In genomic region chr11:120373820-120374586, GRCm38 (mm10) we compare ENCODE assay signal across 11 mouse cellular contexts. TPM values are rescaled to one million over a fixed set of nuclear protein-coding genes. Genes with fewer than 3 reads are reported as not detected.
A peak's percentile ranks its signal among the peaks of the same experiment; 100 is the strongest.
DNase-seq lines count a peak whose midpoint lies in the region; ATAC-seq lines count a peak whose summit lies in the region.
"Had no signal": no experiment of that assay in that cellular context is flagged by ENCODE, and none has a peak within 500 bp of the region (broad histone marks: within the 10 kb centered on the region; RNA-seq: fewer than 3 reads in every experiment).

No protein-coding gene starts in this region.

- H3K9ac ChIP-seq in midbrain, embryonic 16.5 days (ENCODE audit: low read depth, low read length), result no peak overlapping the region

- peaks cover 35% of the 10 kb centered on the region for H3K4me1 ChIP-seq in heart, embryonic 10.5 days
- peaks cover 15% of the 10 kb centered on the region for H3K4me1 ChIP-seq in midbrain, embryonic 16.5 days (ENCODE audit: control insufficient read depth, insufficient read depth, low read length)

- ATAC-seq in midbrain, embryonic 16.5 days, result no peak
- ATAC-seq in megakaryocyte progenitor cell, adult 5-6 weeks (replicated peaks; ENCODE audit: poor library complexity), result no peak

- H3K9me3 ChIP-seq in heart, embryonic 10.5 days, result no peaks in the 10 kb centered on the region
- no peaks in the 10 kb centered on the region for H3K9me3 ChIP-seq in midbrain, embryonic 16.5 days (replicated peaks; ENCODE audit: control insufficient read depth, low read length, poor library complexity, severe bottlenecking)

- DNase-seq in heart, adult 11 months, result peak; percentile 97
- DNase-seq in heart, embryonic 10.5 days (ENCODE audit: low spot score), result no peak
- peak; percentile 59 for DNase-seq in urinary bladder, postnatal 14 days (ENCODE audit: low spot score)
- no peak for DNase-seq in urinary bladder, adult 18-20 months (ENCODE audit: low spot score in 2 of 2)
- peak; percentile 68 to 74 for DNase-seq in kidney, adult 8-10 months
- no peak for DNase-seq in spleen, adult 18-20 months

- 89% methylated on average over 23 of the region's 23 CpGs for WGBS in heart, embryonic 10.5 days
- 90% methylated on average over 23 of the region's 23 CpGs for WGBS in midbrain, embryonic 16.5 days

- no peak overlapping the region for H3K4me2 ChIP-seq in midbrain, embryonic 16.5 days (ENCODE audit: low read length)

- no peak overlapping the region for H3K27ac ChIP-seq in heart, embryonic 10.5 days
- no peak overlapping the region for H3K27ac ChIP-seq in midbrain, embryonic 16.5 days (ENCODE audit: low read length)

- H3K36me3 ChIP-seq in heart, embryonic 10.5 days, result peaks cover 85% of the 10 kb centered on the region
- peaks cover 45% of the 10 kb centered on the region for H3K36me3 ChIP-seq in midbrain, embryonic 16.5 days (ENCODE audit: control insufficient read depth, insufficient read depth, low read length)

- H3K4me3 ChIP-seq in heart, embryonic 10.5 days, result no peak overlapping the region
- no peak overlapping the region for H3K4me3 ChIP-seq in midbrain, embryonic 16.5 days (ENCODE audit: low read depth, low read length)

- H3K27me3 ChIP-seq in heart, embryonic 10.5 days (ENCODE audit: insufficient read depth, poor library complexity, severe bottlenecking), result no peaks in the 10 kb centered on the region
- H3K27me3 ChIP-seq in midbrain, embryonic 16.5 days (ENCODE audit: control insufficient read depth, insufficient read depth, low read depth, low read length), result no peaks in the 10 kb centered on the region

RNA-seq across cellular contexts. Expression of gene Faap100, which starts 4.6 kb away (rescaled TPM):
- polyA plus RNA-seq in heart, embryonic 10.5 days (2016; fragmentation: Nextera tagmentation; extraction: Ambion mirVana), result 32.5 and 35.9 TPM in 2 replicates
- 119 and 126 TPM in 2 replicates for polyA plus RNA-seq in midbrain, embryonic 16.5 days (2015; fragmentation: Nextera tagmentation; extraction: Ambion mirVana)
- 10.8 and 11.0 TPM in 2 replicates for total RNA-seq in megakaryocyte progenitor cell, adult 5-6 weeks (2015)
- total RNA-seq in megakaryocyte progenitor cell, adult 5-6 weeks (2017), result 6.5 and 7.0 TPM in 2 replicates

RNA-seq across cellular contexts. Expression of gene Fscn2, which starts 12.7 kb away (rescaled TPM):
- 0.25 and 0.49 TPM in 2 replicates for polyA plus RNA-seq in heart, embryonic 10.5 days (2016; fragmentation: Nextera tagmentation; extraction: Ambion mirVana)
- polyA plus RNA-seq in midbrain, embryonic 16.5 days (2015; fragmentation: Nextera tagmentation; extraction: Ambion mirVana), result 1.2 and 1.3 TPM in 2 replicates
- total RNA-seq in megakaryocyte progenitor cell, adult 5-6 weeks (2015), result not detected in 2 replicates
- total RNA-seq in megakaryocyte progenitor cell, adult 5-6 weeks (2017), result not detected in 2 replicates
- total RNA-seq: granulocyte monocyte progenitor cell, adult 5-6 weeks; left cerebral cortex, postnatal 10 days had no signal
- polyA plus RNA-seq: small intestine, adult 2 months had no signal

RNA-seq across cellular contexts. Expression of gene Actg1, which starts 25.7 kb away (rescaled TPM):
- 1,513 and 2,033 TPM in 2 replicates for polyA plus RNA-seq in heart, embryonic 10.5 days (2016; fragmentation: Nextera tagmentation; extraction: Ambion mirVana)
- 4,277 and 4,299 TPM in 2 replicates for polyA plus RNA-seq in midbrain, embryonic 16.5 days (2015; fragmentation: Nextera tagmentation; extraction: Ambion mirVana)
- 1,607 and 1,783 TPM in 2 replicates for total RNA-seq in megakaryocyte progenitor cell, adult 5-6 weeks (2015)
- total RNA-seq in megakaryocyte progenitor cell, adult 5-6 weeks (2017), result 724 and 844 TPM in 2 replicates

Comparison
In these comparisons a context has a peak if more than half of its experiments do, and no peak if none do; other contexts are left out.
1. DNase-seq: peak in heart, adult 11 months (single experiment), urinary bladder, postnatal 14 days (single experiment) and kidney, adult 8-10 months (2 of 2); none in heart, embryonic 10.5 days (single experiment), urinary bladder, adult 18-20 months (0 of 2) and spleen, adult 18-20 months (0 of 2).